Mouse (Mus musculus): ENCODE measurements at regions not wholly inside any gene's neighbourhood (a gene's known extent, or its start where the extent isn't known, plus 50 kb on each side); places are given as distances from the start of the nearest gene placed in this dataset.

- TF ChIP-seq EP300 (IDR thresholded peaks at IDR 0.05; ENCODE audit: insufficient read depth, low read depth, low read length) = no peak
- TF ChIP-seq CTCF (IDR thresholded peaks at IDR 0.05; ENCODE audit: low read depth, low read length) = no peak
- TF ChIP-seq POLR2A (IDR thresholded peaks at IDR 0.05; ENCODE audit: insufficient read depth, low read length) = no peak
- H3K9me3 ChIP-seq (replicated peaks; ENCODE audit: control insufficient read depth, insufficient read depth, low read length, poor library complexity, severe bottlenecking) = no peaks in the 10 kb centered on the region
- no peak overlapping the region for H3K9ac ChIP-seq (ENCODE audit: low read depth, poor library complexity, severe bottlenecking)
- no peaks in the 10 kb centered on the region for H3K36me3 ChIP-seq (ENCODE audit: control insufficient read depth, insufficient read depth, low read length, poor library complexity, severe bottlenecking)
- H3K4me1 ChIP-seq (ENCODE audit: control insufficient read depth, insufficient read depth, low read length) = no peaks in the 10 kb centered on the region
- no peak overlapping the region for H3K4me3 ChIP-seq (ENCODE audit: low read depth, low read length)
- H3K27ac ChIP-seq (ENCODE audit: insufficient read depth, low read length) = no peak overlapping the region
- H3K27me3 ChIP-seq (ENCODE audit: control insufficient read depth, insufficient read depth, low read length, poor library complexity, severe bottlenecking) = no peaks in the 10 kb centered on the region
Observed at GRCm38 (mm10) chr7:78013631-78014030, 724.2 kb downstream of the Ntrk3 start.

- no peaks in the 10 kb centered on the region; the same call in 1 of the 2 replicates for H3K27me3 ChIP-seq (ENCODE audit: control insufficient read depth, insufficient read depth, low read length, poor library complexity, severe bottlenecking)
- H3K9me3 ChIP-seq (replicated peaks; ENCODE audit: control insufficient read depth, insufficient read depth, low read length, poor library complexity, severe bottlenecking) = no peaks in the 10 kb centered on the region
- no peaks in the 10 kb centered on the region for H3K4me1 ChIP-seq (ENCODE audit: control insufficient read depth, insufficient read depth, low read length)
- TF ChIP-seq POLR2A (IDR thresholded peaks at IDR 0.05; ENCODE audit: insufficient read depth, low read length) (no peak), EP300 (IDR thresholded peaks at IDR 0.05; ENCODE audit: insufficient read depth, low read depth, low read length) (no peak), CTCF (IDR thresholded peaks at IDR 0.05; ENCODE audit: low read depth, low read length) (no peak)
- H3K4me3 ChIP-seq (ENCODE audit: low read depth, low read length) = no peak overlapping the region
- no peaks in the 10 kb centered on the region for H3K36me3 ChIP-seq (ENCODE audit: control insufficient read depth, insufficient read depth, low read length, poor library complexity, severe bottlenecking)
- H3K27ac ChIP-seq (ENCODE audit: insufficient read depth, low read length) = no peak overlapping the region
- no peak overlapping the region for H3K9ac ChIP-seq (ENCODE audit: low read depth, poor library complexity, severe bottlenecking)
Observed at GRCm38 (mm10) chr7:78003086-78003485, 734.7 kb downstream of the Ntrk3 start.

GRCm38 (mm10) chr7:77993840-77994239 is 744.0 kb downstream of the Ntrk3 start:
- Histone ChIP-seq H3K9me3 (replicated peaks; ENCODE audit: control insufficient read depth, insufficient read depth, low read length, poor library complexity, severe bottlenecking) (no peaks in the 10 kb centered on the region), H3K9ac (ENCODE audit: low read depth, poor library complexity, severe bottlenecking) (no peak overlapping the region), H3K4me1 (ENCODE audit: control insufficient read depth, insufficient read depth, low read length) (no peaks in the 10 kb centered on the region), H3K27me3 (ENCODE audit: control insufficient read depth, insufficient read depth, low read length, poor library complexity, severe bottlenecking) (no peaks in the 10 kb centered on the region), H3K4me3 (ENCODE audit: low read depth, low read length) (no peak overlapping the region), H3K27ac (ENCODE audit: insufficient read depth, low read length) (no peak overlapping the region), H3K36me3 (ENCODE audit: control insufficient read depth, insufficient read depth, low read length, poor library complexity, severe bottlenecking) (no peaks in the 10 kb centered on the region)
- no peak for TF ChIP-seq POLR2A (IDR thresholded peaks at IDR 0.05; ENCODE audit: insufficient read depth, low read length)
- no peak for TF ChIP-seq CTCF (IDR thresholded peaks at IDR 0.05; ENCODE audit: low read depth, low read length)
- no peak for TF ChIP-seq EP300 (IDR thresholded peaks at IDR 0.05; ENCODE audit: insufficient read depth, low read depth, low read length)

- Histone ChIP-seq H3K9ac (ENCODE audit: low read depth, poor library complexity, severe bottlenecking) (no peak overlapping the region), H3K4me1 (ENCODE audit: control insufficient read depth, insufficient read depth, low read length) (no peaks in the 10 kb centered on the region), H3K4me3 (ENCODE audit: low read depth, low read length) (no peak overlapping the region), H3K36me3 (ENCODE audit: control insufficient read depth, insufficient read depth, low read length, poor library complexity, severe bottlenecking) (no peaks in the 10 kb centered on the region), H3K9me3 (replicated peaks; ENCODE audit: control insufficient read depth, insufficient read depth, low read length, poor library complexity, severe bottlenecking) (no peaks in the 10 kb centered on the region), H3K27ac (ENCODE audit: insufficient read depth, low read length) (no peak overlapping the region), H3K27me3 (ENCODE audit: control insufficient read depth, insufficient read depth, low read length, poor library complexity, severe bottlenecking) (no peaks in the 10 kb centered on the region)
- TF ChIP-seq EP300 (IDR thresholded peaks at IDR 0.05; ENCODE audit: insufficient read depth, low read depth, low read length) (no peak), POLR2A (IDR thresholded peaks at IDR 0.05; ENCODE audit: insufficient read depth, low read length) (no peak), CTCF (IDR thresholded peaks at IDR 0.05; ENCODE audit: low read depth, low read length) (no peak)
Observed at GRCm38 (mm10) chr7:77990150-77990549, 747.7 kb downstream of the Ntrk3 start.

- Histone ChIP-seq H3K27me3 (ENCODE audit: control insufficient read depth, insufficient read depth, low read length, poor library complexity, severe bottlenecking) (no peaks in the 10 kb centered on the region), H3K4me1 (ENCODE audit: control insufficient read depth, insufficient read depth, low read length) (no peaks in the 10 kb centered on the region), H3K27ac (ENCODE audit: insufficient read depth, low read length) (no peak overlapping the region), H3K9ac (ENCODE audit: low read depth, poor library complexity, severe bottlenecking) (no peak overlapping the region), H3K36me3 (ENCODE audit: control insufficient read depth, insufficient read depth, low read length, poor library complexity, severe bottlenecking) (no peaks in the 10 kb centered on the region), H3K9me3 (replicated peaks; ENCODE audit: control insufficient read depth, insufficient read depth, low read length, poor library complexity, severe bottlenecking) (no peaks in the 10 kb centered on the region), H3K4me3 (ENCODE audit: low read depth, low read length) (no peak overlapping the region)
- no peak for TF ChIP-seq CTCF (IDR thresholded peaks at IDR 0.05; ENCODE audit: low read depth, low read length)
- no peak for TF ChIP-seq EP300 (IDR thresholded peaks at IDR 0.05; ENCODE audit: insufficient read depth, low read depth, low read length)
- TF ChIP-seq POLR2A (IDR thresholded peaks at IDR 0.05; ENCODE audit: insufficient read depth, low read length) = no peak
Observed at GRCm38 (mm10) chr7:77988177-77988576, 749.6 kb downstream of the Ntrk3 start.

- no peak overlapping the region for H3K9ac ChIP-seq (ENCODE audit: low read depth, poor library complexity, severe bottlenecking)
- H3K27me3 ChIP-seq (ENCODE audit: control insufficient read depth, insufficient read depth, low read length, poor library complexity, severe bottlenecking) = no peaks in the 10 kb centered on the region
- H3K9me3 ChIP-seq (replicated peaks; ENCODE audit: control insufficient read depth, insufficient read depth, low read length, poor library complexity, severe bottlenecking) = no peaks in the 10 kb centered on the region
- TF ChIP-seq CTCF (IDR thresholded peaks at IDR 0.05; ENCODE audit: low read depth, low read length) (no peak), POLR2A (IDR thresholded peaks at IDR 0.05; ENCODE audit: insufficient read depth, low read length) (no peak), EP300 (IDR thresholded peaks at IDR 0.05; ENCODE audit: insufficient read depth, low read depth, low read length) (no peak)
- no peaks in the 10 kb centered on the region for H3K4me1 ChIP-seq (ENCODE audit: control insufficient read depth, insufficient read depth, low read length)
- H3K27ac ChIP-seq (ENCODE audit: insufficient read depth, low read length) = no peak overlapping the region
- H3K4me3 ChIP-seq (ENCODE audit: low read depth, low read length) = no peak overlapping the region
- H3K36me3 ChIP-seq (ENCODE audit: control insufficient read depth, insufficient read depth, low read length, poor library complexity, severe bottlenecking) = no peaks in the 10 kb centered on the region
Observed at GRCm38 (mm10) chr7:77966658-77967057, 771.2 kb downstream of the Ntrk3 start.

All from ES-Bruce4 (cell line).